Mouse (Mus musculus): ENCODE data around the gene 1700034J05Rik. TPM values are rescaled to one million over a fixed set of nuclear protein-coding genes. Genes with fewer than 3 reads are reported as not detected.
A peak's percentile ranks its signal among the peaks of the same experiment; 100 is the strongest.

The 1700034J05Rik gene
- total RNA-seq, 1 experiment from 2014 or later, result not detected

GRCm38 (mm10) chr6:146966446-146967019, 12.3 kb upstream of the 1700034J05Rik start:
- no peak for ATAC-seq (replicated peaks; ENCODE audit: low read depth, poor library complexity, severe bottlenecking)

GRCm38 (mm10) chr6:146965139-146965772, 11.0 kb upstream of the 1700034J05Rik start:
- ATAC-seq (replicated peaks; ENCODE audit: low read depth, poor library complexity, severe bottlenecking), result no peak

GRCm38 (mm10) chr6:146963396-146964150, 9.4 kb upstream of the 1700034J05Rik start:
- ATAC-seq (replicated peaks; ENCODE audit: low read depth, poor library complexity, severe bottlenecking), result no peak

- peak; percentile 76 for ATAC-seq (replicated peaks; ENCODE audit: low read depth, poor library complexity, severe bottlenecking)
These were observed 7.7 kb upstream of the 1700034J05Rik start for GRCm38 (mm10) chr6:146961832-146962481.

- ATAC-seq (replicated peaks; ENCODE audit: low read depth, poor library complexity, severe bottlenecking), result no peak
These were observed 6.7 kb upstream of the 1700034J05Rik start for GRCm38 (mm10) chr6:146960956-146961355.

- ATAC-seq (replicated peaks; ENCODE audit: low read depth, poor library complexity, severe bottlenecking), result no peak
These were observed 5.9 kb upstream of the 1700034J05Rik start for GRCm38 (mm10) chr6:146959908-146960680.

GRCm38 (mm10) chr6:146958694-146959093, 4.5 kb upstream of the 1700034J05Rik start:
- no peak for ATAC-seq (replicated peaks; ENCODE audit: low read depth, poor library complexity, severe bottlenecking)

GRCm38 (mm10) chr6:146956961-146957360, 2.7 kb upstream of the 1700034J05Rik start:
- no peak for ATAC-seq (replicated peaks; ENCODE audit: low read depth, poor library complexity, severe bottlenecking)

GRCm38 (mm10) chr6:146955896-146956295, 1.7 kb upstream of the 1700034J05Rik start:
- peak; percentile 96 for ATAC-seq (replicated peaks; ENCODE audit: low read depth, poor library complexity, severe bottlenecking)

- ATAC-seq (replicated peaks; ENCODE audit: low read depth, poor library complexity, severe bottlenecking), result peak; percentile 30
These were observed 1.3 kb upstream of the 1700034J05Rik start for GRCm38 (mm10) chr6:146955475-146955874.

- no peak for ATAC-seq (replicated peaks; ENCODE audit: low read depth, poor library complexity, severe bottlenecking)
These were observed 3.8 kb downstream of the 1700034J05Rik start for GRCm38 (mm10) chr6:146950454-146950832.

GRCm38 (mm10) chr6:146949682-146950453, 4.4 kb downstream of the 1700034J05Rik start:
- no peak for ATAC-seq (replicated peaks; ENCODE audit: low read depth, poor library complexity, severe bottlenecking)

GRCm38 (mm10) chr6:146947186-146947585, 7.0 kb downstream of the 1700034J05Rik start:
- no peak for ATAC-seq (replicated peaks; ENCODE audit: low read depth, poor library complexity, severe bottlenecking)

- ATAC-seq (replicated peaks; ENCODE audit: low read depth, poor library complexity, severe bottlenecking), result peak; percentile 58
These were observed 7.7 kb downstream of the 1700034J05Rik start for GRCm38 (mm10) chr6:146946327-146947029.

- no peak for ATAC-seq (replicated peaks; ENCODE audit: low read depth, poor library complexity, severe bottlenecking)
These were observed 9.4 kb downstream of the 1700034J05Rik start for GRCm38 (mm10) chr6:146944830-146945229.

GRCm38 (mm10) chr6:146944009-146944408, 10.2 kb downstream of the 1700034J05Rik start:
- no peak for ATAC-seq (replicated peaks; ENCODE audit: low read depth, poor library complexity, severe bottlenecking)

GRCm38 (mm10) chr6:146941505-146942275, 12.5 kb downstream of the 1700034J05Rik start:
- ATAC-seq (replicated peaks; ENCODE audit: low read depth, poor library complexity, severe bottlenecking), result no peak

GRCm38 (mm10) chr6:146939026-146939425, 15.2 kb downstream of the 1700034J05Rik start:
- ATAC-seq (replicated peaks; ENCODE audit: low read depth, poor library complexity, severe bottlenecking), result no peak

Measured in common myeloid progenitor, adult 5-6 weeks (primary cell).